Mouse (Mus musculus): ENCODE measurements at regions not wholly inside any gene's neighbourhood (a gene's known extent, or its start where the extent isn't known, plus 50 kb on each side); places are given as distances from the start of the nearest gene placed in this dataset.

DNA sequence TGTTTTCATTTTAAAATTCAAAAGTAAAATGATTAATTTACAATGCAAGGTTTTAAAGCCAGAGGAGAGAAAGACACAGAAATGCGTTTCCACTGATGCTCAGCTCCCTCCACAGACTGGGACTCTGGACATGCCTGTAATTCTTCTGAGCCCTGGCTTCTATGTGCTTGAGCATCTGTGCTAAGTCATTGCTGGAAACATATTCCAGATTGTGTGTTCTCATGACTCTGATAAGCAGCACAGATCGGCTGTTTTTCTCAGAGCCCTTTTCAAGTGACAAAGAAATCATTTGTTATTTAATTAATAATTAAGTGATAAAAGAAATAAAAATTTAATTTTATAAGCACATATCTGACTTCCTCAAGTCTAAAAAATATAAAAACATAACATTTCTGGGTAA, 127.3 kb upstream of the Tfap2d start:
- Histone ChIP-seq H3K4me2 (replicated peaks; ENCODE audit: low read depth) (no peak overlapping the region), H3K9ac (ENCODE audit: low read depth, low read length) (no peak overlapping the region), H3K27ac (ENCODE audit: low read depth, low read length) (no peak overlapping the region), H3K4me1 (replicated peaks; ENCODE audit: control insufficient read depth, insufficient read depth, low read length) (no peaks in the 10 kb centered on the region), H3K36me3 (ENCODE audit: control insufficient read depth, insufficient read depth) (no peaks in the 10 kb centered on the region), H3K4me3 (ENCODE audit: low read depth, low read length) (no peak overlapping the region), H3K9me3 (ENCODE audit: control insufficient read depth) (no peaks in the 10 kb centered on the region), H3K27me3 (replicated peaks; ENCODE audit: control insufficient read depth, insufficient read depth, low read length) (no peaks in the 10 kb centered on the region)
- no peak for TF ChIP-seq CTCF (IDR thresholded peaks at IDR 0.05; ENCODE audit: low read depth)
- 75% methylated on average over 2 of the region's 2 CpGs for WGBS
- no peak for ATAC-seq

DNA sequence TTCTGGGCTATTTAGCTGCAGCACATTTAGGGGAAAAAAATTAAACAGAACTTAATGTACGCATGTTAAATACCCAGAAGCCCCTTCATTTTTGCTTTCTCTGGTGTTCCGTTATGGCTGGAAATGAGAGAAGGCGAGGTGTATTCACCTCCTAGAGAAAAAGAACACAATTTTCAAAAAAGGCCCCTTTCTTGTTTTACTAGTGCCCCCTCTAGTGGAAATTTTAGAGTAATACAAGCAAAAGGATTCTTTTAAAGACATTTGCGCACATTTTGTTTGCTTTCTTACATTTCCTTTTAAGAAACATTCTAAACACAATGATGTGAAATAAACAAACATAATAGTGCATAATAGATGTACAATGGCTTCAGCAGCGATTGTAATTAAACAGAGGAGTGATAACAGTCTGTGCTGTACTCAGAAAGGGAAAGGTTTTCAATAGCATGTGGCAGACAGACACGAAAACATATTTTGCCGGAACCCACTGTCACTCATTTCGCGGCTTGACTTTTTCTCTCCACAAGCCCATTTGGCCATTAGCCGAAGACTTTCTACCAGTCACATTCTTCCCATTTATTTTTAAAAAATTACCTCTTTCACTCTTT, 126.0 kb upstream of the Tfap2d start:
- H3K4me2 ChIP-seq (replicated peaks; ENCODE audit: low read depth): no peak overlapping the region

DNA sequence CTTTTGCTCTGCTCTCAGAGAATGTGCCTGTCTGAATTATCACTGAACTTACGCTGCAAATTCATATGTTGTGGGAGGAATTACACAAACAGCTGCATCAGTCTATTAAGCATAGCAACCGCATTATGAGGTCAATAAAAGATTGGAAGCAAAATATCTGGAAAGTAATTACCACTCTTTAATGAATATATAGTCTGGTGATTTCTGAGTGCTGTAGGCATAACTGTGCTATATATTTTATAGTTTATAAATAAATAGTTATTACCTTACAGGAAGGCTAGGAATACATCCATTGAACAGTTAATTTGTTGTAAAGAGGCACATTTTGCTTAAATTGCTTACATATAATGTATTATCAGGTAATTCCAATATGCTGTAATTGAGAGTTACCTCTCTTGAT, 123.7 kb upstream of the Tfap2d start:
- no peak for ATAC-seq
- Histone ChIP-seq H3K36me3 (ENCODE audit: control insufficient read depth, insufficient read depth) (no peaks in the 10 kb centered on the region), H3K4me1 (replicated peaks; ENCODE audit: control insufficient read depth, insufficient read depth, low read length) (no peaks in the 10 kb centered on the region), H3K4me3 (ENCODE audit: low read depth, low read length) (no peak overlapping the region), H3K27ac (ENCODE audit: low read depth, low read length) (no peak overlapping the region), H3K9me3 (ENCODE audit: control insufficient read depth) (no peaks in the 10 kb centered on the region), H3K27me3 (replicated peaks; ENCODE audit: control insufficient read depth, insufficient read depth, low read length) (no peaks in the 10 kb centered on the region), H3K9ac (ENCODE audit: low read depth, low read length) (no peak overlapping the region), H3K4me2 (replicated peaks; ENCODE audit: low read depth) (no peak overlapping the region)
- WGBS: 78% methylated on average over 2 of the region's 2 CpGs
- no peak for TF ChIP-seq CTCF (IDR thresholded peaks at IDR 0.05; ENCODE audit: low read depth)

More for the DNA sequence above, 126.0 kb upstream of the Tfap2d start:
- no peaks in the 10 kb centered on the region for H3K27me3 ChIP-seq (replicated peaks; ENCODE audit: control insufficient read depth, insufficient read depth, low read length)
- no peaks in the 10 kb centered on the region for H3K9me3 ChIP-seq (ENCODE audit: control insufficient read depth)
- no peak overlapping the region for H3K27ac ChIP-seq (ENCODE audit: low read depth, low read length)
- no peaks in the 10 kb centered on the region for H3K4me1 ChIP-seq (replicated peaks; ENCODE audit: control insufficient read depth, insufficient read depth, low read length)
- no peak for ATAC-seq
- H3K36me3 ChIP-seq (ENCODE audit: control insufficient read depth, insufficient read depth): no peaks in the 10 kb centered on the region
- no peak overlapping the region for H3K4me3 ChIP-seq (ENCODE audit: low read depth, low read length)
- WGBS: 46% methylated on average over 10 of the region's 10 CpGs
- peak; percentile 60 for TF ChIP-seq CTCF (IDR thresholded peaks at IDR 0.05; ENCODE audit: low read depth)
- no peak overlapping the region for H3K9ac ChIP-seq (ENCODE audit: low read depth, low read length)

DNA sequence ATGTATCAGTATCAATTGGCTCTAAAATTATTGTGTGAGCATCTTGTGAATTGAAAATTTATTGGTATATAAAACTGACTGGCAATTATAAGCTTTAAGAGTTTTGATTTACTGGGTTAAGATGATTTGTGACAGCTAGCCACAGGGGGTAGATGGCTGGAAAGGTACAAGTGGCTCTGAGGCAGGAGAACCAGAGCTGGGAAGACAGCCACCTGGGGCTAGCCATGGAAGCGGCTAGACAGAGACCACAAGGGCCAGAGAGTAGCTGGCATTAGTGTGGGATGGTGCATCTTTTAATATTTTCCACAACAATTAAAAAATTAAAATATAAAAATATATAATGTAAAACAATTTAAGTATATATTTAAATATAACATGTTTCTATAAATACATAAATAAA, 86.0 kb upstream of the Tfap2d start:
- H3K27ac ChIP-seq (ENCODE audit: low read depth, low read length): no peak overlapping the region
- no peak overlapping the region for H3K4me3 ChIP-seq (ENCODE audit: low read depth, low read length)
- H3K36me3 ChIP-seq (ENCODE audit: control insufficient read depth, insufficient read depth): no peaks in the 10 kb centered on the region
- H3K9me3 ChIP-seq (ENCODE audit: control insufficient read depth): no peaks in the 10 kb centered on the region
- 74% methylated on average over 1 of the region's 1 CpGs for WGBS
- H3K27me3 ChIP-seq (replicated peaks; ENCODE audit: control insufficient read depth, insufficient read depth, low read length): no peaks in the 10 kb centered on the region
- no peak for ATAC-seq
- no peak overlapping the region for H3K4me2 ChIP-seq (replicated peaks; ENCODE audit: low read depth)
- no peaks in the 10 kb centered on the region for H3K4me1 ChIP-seq (replicated peaks; ENCODE audit: control insufficient read depth, insufficient read depth, low read length)
- no peak overlapping the region for H3K9ac ChIP-seq (ENCODE audit: low read depth, low read length)
- no peak for TF ChIP-seq CTCF (IDR thresholded peaks at IDR 0.05; ENCODE audit: low read depth)

Measured in intestine, postnatal 0 days (tissue).